Mouse (Mus musculus): ENCODE measurements around the gene Daxx.
"Not testable (repeated sequence)": the region's sequence is repeated elsewhere in the genome, so short reads cannot be mapped to it uniquely, and the experiment has no call there.

- TF ChIP-seq CTCF (IDR thresholded peaks at IDR 0.05; ENCODE audit: insufficient read depth, low read length); POLR2A (IDR thresholded peaks at IDR 0.05; ENCODE audit: borderline replicate concordance, extremely low read depth, low read depth, low read length): not testable (repeated sequence)
These were observed 11.0 kb upstream of the Daxx start for GRCm38 (mm10) chr17:33898193-33898592.
